Mouse (Mus musculus) kidney, adult 8-10 months (tissue): ENCODE results near the gene Maml2.
A peak's percentile ranks its signal among the peaks of the same experiment; 100 is the strongest.

ENCODE experiments used
- DNase-seq, 2 experiments: peaks; one replicate each; pipeline ENCODE4 v3.0.0; 2022

Gene Maml2

GRCm38 (mm10) chr9:13536419-13537261 is 238.9 kb downstream of the Maml2 start:
- DNase-seq: peak; percentile 41 to 59

GRCm38 (mm10) chr9:13538200-13538599 is 240.4 kb downstream of the Maml2 start:
- DNase-seq: no peak

DNA sequence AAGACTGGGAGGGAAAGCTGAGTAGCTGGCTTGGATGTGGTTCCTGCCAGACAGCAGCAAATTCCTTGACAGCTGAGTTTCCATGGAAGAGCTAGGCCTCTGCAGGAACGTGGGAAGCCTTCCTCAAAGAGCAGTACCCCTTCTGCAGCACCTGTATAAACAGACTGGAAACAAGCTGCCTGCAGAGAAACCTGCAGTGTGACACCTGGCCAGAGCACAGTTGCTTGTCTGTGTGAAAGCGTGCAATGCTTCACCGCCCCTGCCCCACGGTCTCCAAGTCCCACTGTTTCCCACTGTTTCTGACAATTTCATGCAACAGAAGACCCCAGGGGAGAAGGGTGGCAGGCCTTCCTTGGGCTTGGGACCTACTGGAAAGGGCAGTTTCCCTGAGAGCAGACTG is 241.8 kb downstream of the Maml2 start:
- no peak for DNase-seq

- no peak for DNase-seq
Observed at GRCm38 (mm10) chr9:13540227-13540626, 242.5 kb downstream of the Maml2 start.

DNA sequence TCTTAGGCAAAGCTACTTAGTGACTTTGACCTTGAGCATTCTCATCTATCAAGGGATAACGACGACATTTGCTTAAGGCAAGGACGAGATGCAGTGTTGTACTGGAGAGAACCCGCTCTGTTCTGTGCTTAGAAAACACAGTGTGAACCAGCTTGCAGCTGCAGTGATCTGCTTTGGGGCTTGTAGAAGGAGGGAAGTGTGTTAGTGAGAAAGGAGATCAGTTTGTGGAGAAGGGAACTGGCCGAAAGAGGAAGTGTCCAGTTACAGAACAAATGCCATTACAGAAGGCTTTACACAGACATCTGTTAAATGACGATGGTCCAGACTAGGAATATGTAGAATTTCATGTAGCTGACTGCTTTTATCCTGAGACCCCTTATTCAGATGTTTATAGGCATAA is 243.0 kb downstream of the Maml2 start:
- DNase-seq: peak in 1 of 2 experiments; percentile 14

GRCm38 (mm10) chr9:13543167-13543566 is 245.4 kb downstream of the Maml2 start:
- no peak for DNase-seq

- DNase-seq: no peak
Observed at GRCm38 (mm10) chr9:13544133-13544532, 246.4 kb downstream of the Maml2 start.

- DNase-seq: no peak
Observed at GRCm38 (mm10) chr9:13545726-13546125, 248.0 kb downstream of the Maml2 start.

- no peak for DNase-seq
Observed at GRCm38 (mm10) chr9:13549911-13550310, 252.2 kb downstream of the Maml2 start.

DNA sequence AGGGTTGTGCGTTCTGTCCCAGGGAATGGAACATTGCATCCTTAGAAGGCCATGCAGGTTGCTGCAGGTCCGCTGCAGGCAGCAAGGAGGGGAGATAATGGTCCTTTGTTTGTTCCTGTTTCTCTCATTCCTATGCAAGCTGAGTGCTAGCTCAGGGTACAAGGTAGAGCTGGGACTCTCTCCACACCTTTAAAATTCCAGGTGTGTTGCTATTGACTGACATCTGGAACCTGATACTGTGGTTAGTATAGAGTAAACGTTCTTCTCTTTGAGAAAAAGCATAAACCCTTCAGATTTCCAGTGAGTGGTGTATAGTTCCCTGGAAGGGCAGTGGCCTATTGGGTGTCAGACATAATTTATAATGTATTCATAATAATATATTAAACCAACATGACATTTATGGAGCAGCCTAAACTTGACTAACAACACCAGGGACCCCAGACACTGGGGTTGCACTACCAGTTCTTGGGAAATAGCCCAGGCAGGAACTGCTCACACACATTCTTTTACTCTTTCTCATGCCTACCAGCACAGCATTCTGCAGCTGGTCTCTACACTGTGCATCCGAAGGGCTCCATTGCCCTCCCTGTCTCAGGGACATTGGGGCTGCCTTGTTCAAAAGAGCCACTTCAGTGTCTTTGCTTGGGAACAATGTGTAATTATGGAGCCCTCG is 254.8 kb downstream of the Maml2 start:
- DNase-seq: no peak

GRCm38 (mm10) chr9:13554773-13555172 is 257.0 kb downstream of the Maml2 start:
- no peak for DNase-seq

- no peak for DNase-seq
Observed at GRCm38 (mm10) chr9:13555973-13556481, 258.3 kb downstream of the Maml2 start.

DNA sequence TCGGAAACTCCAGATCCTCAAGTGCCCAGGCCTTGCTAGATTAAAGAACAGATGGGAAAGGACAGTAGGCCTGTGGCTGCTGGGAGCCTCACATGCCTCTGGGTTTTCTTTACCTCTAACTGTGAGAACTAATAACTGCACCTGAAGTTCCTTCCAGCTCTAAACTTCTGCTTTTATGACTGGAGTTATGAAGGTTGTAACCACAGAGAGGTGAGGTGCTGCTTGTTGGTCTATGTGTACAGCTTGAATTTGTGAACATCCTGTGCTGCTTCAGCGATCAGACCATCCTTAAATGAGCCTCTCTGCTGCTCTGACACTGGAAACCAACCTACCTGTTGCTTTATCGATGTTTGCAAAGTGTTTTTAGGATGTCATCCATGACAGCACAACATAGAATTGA is 258.9 kb downstream of the Maml2 start:
- no peak for DNase-seq

- DNase-seq: no peak
Observed at GRCm38 (mm10) chr9:13558811-13559372, 261.1 kb downstream of the Maml2 start.

DNA sequence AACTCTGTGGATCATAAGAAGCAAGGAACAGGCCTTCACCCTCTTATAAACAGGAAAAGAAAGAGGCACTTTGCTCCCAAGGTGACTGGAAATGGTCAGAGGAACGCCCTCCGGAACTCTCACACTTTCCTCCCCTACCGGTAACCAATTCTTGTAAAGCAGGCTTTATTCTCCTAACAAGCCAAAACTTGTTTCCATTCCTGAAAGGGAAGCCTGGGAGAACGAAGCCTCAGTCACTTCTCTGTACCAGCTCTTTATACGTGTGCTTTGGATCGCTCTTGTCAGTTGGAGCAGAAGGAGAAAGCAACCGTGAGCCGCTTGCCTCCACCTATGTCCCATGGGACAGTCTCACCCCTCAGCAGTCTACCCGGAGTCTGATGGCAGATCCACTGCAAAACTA is 262.9 kb downstream of the Maml2 start:
- no peak for DNase-seq

- DNase-seq: no peak
Observed at GRCm38 (mm10) chr9:13561335-13561734, 263.6 kb downstream of the Maml2 start.

DNA sequence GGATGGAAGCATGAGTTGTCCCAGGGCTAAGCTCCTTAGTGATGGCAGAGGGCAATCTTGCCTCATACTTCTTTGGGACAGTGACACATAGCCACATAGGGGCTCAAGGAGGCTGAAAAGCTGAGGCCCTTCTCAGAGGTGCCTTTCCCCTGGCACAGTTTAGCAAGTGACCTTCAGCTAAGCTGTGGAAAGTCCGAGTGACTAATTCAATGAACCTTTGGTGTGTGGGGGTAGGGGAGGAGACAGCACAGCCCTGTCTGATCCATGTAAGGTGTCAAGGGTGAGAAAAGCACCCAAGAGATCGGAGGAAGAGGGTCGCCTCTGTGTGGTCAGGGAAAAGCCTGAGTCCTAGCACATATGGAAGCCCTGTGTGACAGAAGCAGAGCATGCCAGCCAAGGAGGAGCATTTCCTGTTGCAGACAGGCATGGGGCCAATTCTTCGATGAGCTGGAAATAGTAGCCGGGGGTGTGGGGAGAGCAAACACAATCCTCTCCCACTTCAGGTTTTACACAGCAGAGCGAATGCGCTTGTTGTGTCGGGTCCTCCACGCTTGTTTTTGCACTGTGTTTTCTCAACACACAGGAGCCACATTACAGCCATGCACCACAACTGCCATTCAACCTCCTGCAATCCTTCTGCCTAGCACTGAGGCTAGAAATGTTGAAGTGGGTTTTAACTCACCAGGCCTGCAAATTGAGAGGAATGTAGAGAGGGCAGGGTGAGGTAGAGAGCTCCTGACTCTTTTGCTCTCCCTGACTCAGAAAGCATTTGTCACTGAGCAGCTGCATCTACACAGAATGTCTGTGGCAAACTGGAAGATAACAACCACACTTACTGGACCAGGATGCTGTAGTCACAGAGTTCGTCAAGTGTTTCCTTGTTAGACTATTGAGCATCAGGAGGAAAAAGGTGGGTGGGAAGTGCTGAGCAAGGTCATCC is 266.0 kb downstream of the Maml2 start:
- DNase-seq: peak; percentile 31 to 44

DNA sequence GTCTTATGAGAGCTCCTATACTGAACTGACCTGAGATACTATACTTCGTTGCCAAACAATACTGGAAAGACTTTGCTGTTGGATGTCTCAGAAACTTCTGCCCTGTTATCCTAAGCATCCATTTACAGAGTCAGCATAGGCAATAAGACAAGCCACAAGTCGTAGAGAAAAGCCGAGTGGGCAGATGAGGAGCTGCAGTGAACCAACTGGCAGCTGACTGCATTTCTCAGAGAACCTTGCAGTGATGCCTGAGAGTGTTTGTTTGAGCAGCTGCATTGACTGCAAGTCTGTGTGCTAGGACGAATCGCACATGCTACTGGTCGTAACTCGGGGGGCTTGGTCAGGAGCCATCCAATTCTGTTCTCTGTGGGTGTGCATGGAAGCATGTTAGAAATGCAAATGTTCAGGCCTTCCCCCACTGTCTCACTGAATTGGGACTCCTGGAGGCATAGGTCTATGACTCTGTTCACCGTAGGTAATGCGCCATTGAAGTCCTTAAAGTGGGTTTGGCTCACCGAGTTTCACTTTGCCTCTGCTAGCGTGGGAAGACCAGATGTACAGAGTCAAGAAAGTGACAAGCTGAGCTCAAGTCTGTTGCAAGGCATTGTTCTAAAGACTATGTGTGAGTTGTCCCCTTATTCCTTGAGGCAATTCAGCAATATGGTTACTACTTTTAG is 267.7 kb downstream of the Maml2 start:
- no peak for DNase-seq

DNA sequence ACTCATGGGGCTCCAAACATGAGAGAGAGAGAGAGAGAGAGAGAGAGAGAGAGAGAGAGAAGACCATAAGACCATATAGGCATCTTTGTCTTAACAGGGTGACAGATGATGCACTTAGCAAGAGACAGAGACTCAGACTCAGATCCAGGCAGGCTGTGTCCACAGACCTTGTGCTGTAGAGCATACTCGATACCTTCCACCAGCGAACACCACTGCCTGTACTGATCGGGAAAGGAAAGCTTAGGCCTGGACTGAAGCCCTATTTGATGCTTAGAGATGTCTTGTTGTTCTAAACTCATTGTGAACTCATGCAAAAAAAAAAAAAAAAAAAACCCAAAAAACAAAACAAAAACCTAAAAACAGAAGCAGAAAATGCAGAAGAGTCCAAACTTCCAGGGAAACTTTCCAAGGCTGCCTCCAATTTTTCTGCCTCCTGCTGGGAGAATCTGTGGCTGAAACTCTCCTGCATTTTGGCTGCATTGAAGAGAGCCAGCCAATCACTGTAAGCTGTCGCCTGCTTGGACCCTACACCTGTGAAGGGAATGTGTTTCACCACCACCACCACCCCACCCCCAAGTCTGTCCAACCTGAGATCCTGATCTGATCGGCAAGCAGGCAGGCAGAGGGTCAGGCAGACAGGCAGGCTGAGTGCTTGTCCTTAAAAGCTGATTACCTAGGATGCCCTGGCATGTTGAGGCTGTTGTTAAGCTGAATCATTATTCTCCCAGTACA is 268.6 kb downstream of the Maml2 start:
- DNase-seq: no peak

GRCm38 (mm10) chr9:13569023-13569422 is 271.3 kb downstream of the Maml2 start:
- no peak for DNase-seq

- DNase-seq: no peak
Observed at GRCm38 (mm10) chr9:13572847-13573246, 275.1 kb downstream of the Maml2 start.
